Mouse (Mus musculus) hindbrain, postnatal 0 days (tissue): Measurements from ENCODE around the gene Gm20388. TPM values are rescaled to one million over a fixed set of nuclear protein-coding genes. Genes with fewer than 3 reads are reported as not detected.
"Not testable (repeated sequence)": the region's sequence is repeated elsewhere in the genome, so short reads cannot be mapped to it uniquely, and the experiment has no call there.

Experiments used
- ATAC-seq: fragments of 200-750 bp; cut with Nextera tagmentation; 2 replicates; pipeline ENCODE4 v1.8.0; 2017; ENCODE audit warnings: mild to moderate bottlenecking, moderate TSS enrichment, moderate library complexity
- DNase-seq: peaks from one replicate; pipeline ENCODE4 v3.0.0-alpha.2; 2015; ENCODE audit warnings: low spot score
- H3K27ac ChIP-seq: fragments of 300-500 bp; sonication (generic); 2 replicates; pipeline ENCODE4 v1.5.1; 2014; ENCODE audit warnings: mild to moderate bottlenecking
- H3K27me3 ChIP-seq: fragments of 300-500 bp; sonication (generic); 2 replicates; pipeline ENCODE4 v1.6.1; 2014; ENCODE audit warnings: low read length, mixed read lengths; ENCODE audit not compliant: insufficient read depth
- H3K36me3 ChIP-seq: fragments of 300-500 bp; sonication (generic); 2 replicates; pipeline ENCODE4 v1.6.1; 2014; ENCODE audit warnings: low read length, mixed read lengths; ENCODE audit not compliant: insufficient read depth
- H3K4me1 ChIP-seq: fragments of 300-500 bp; sonication (generic); 2 replicates; pipeline ENCODE4 v1.6.1; 2014; ENCODE audit warnings: antibody characterized with exemption, low read length, mixed read lengths; ENCODE audit not compliant: insufficient read depth
- H3K4me2 ChIP-seq: fragments of 300-500 bp; sonication (generic); 2 replicates; pipeline ENCODE4 v1.6.1; 2014; ENCODE audit warnings: low read depth, mild to moderate bottlenecking, low read length, moderate library complexity, mixed read lengths
- H3K4me3 ChIP-seq: fragments of 300-500 bp; sonication (generic); 2 replicates; pipeline ENCODE4 v1.5.1; 2014; ENCODE audit warnings: low read length
- H3K9ac ChIP-seq: fragments of 300-500 bp; sonication (generic); replicated peaks from 2 replicates; pipeline ENCODE4 v1.6.1; 2014; ENCODE audit warnings: mild to moderate bottlenecking, low read length, moderate library complexity, mixed read lengths
- H3K9me3 ChIP-seq: fragments of 300-500 bp; sonication (generic); 2 replicates; pipeline ENCODE4 v1.6.1; 2016; ENCODE audit warnings: low read length, mixed read lengths
- CTCF ChIP-seq: IDR thresholded peaks from 2 replicates; pipeline ENCODE4 v1.5.1; 2016; ENCODE audit warnings: antibody characterized with exemption, control low read depth, low read depth
- WGBS: fragments of 180-500 bp; shearing (Covaris S2); extraction: QIAGEN DNeasy Blood & Tissue Kit; methylation state at CpG from one replicate; pipeline ENCODE4 v1.1.7; 2014; 5-methylcytosine and 5-hydroxymethylcytosine counted together
- polyA plus RNA-seq: library from polyadenylated mRNA; unstranded; fragments of >200 nt; fragmentation: Nextera tagmentation; extraction: Ambion mirVana; gene quantifications from 2 replicates; pipeline ENCODE4 v1.2.1, GENCODE M21; 2015
- total RNA-seq: library from RNA; depleted of rRNA; stranded (reverse); fragments of >200 nt; gene quantifications from 2 replicates; pipeline ENCODE4 v1.2.3, GENCODE M21; 2014

The Gm20388 gene
- total and polyA plus RNA-seq, 2 experiments from 2014 or later, result 71.3 TPM; not detected in 1

DNA sequence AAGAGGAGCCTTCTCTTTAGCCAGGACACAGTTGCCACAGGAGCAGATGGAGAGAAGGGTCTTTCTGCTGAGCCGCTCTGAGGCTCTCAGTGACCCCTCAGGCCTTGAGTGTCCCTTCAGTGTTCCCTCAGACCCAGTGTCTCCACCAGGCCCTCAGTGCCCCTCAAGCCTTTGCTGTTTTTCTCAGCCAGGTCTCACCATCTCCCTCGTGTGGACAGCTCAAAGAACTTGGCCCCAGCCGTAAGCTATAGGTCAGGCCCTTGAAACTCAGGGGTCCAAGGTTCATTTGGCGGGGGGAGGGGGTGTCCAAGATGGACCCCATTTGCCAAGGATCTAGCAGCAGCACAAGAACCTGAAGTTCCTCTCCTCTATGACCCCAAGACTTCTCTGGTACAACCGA lies 2714.0 kb downstream of the Gm20388 start:
- Histone ChIP-seq H3K9ac (no peak overlapping the region), H3K27me3 (no peaks in the 10 kb centered on the region), H3K27ac (no peak overlapping the region), H3K4me2 (no peak overlapping the region), H3K36me3 (no peaks in the 10 kb centered on the region), H3K9me3 (no peaks in the 10 kb centered on the region), H3K4me3 (no peak overlapping the region), H3K4me1 (no peaks in the 10 kb centered on the region)
- 78% methylated on average over 5 of the region's 5 CpGs for WGBS
- DNase-seq (no peak), ATAC-seq (no peak)
- peak; percentile 43 for TF ChIP-seq CTCF

DNA sequence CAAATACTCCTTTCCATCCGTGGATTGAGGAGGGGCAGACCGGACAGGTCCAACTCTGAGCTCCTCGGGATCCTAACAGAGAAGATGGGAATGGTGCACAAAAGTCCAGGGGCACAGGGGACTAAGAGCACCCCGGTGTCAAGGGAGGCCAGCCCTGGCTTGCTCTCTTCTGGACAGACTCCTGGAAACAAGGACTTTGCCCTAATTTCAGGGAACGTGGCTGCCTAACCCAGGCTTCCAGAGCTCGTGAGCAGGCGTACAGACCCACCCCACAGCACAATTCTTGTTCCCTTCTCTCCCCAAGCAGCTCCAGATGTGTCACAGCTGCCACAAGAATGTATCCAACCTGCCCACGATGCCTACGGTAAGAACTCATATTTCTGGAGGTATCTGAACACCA lies 2715.2 kb downstream of the Gm20388 start:
- H3K4me1 ChIP-seq, result no peaks in the 10 kb centered on the region
- no peak for TF ChIP-seq CTCF
- no peaks in the 10 kb centered on the region for H3K9me3 ChIP-seq
- no peak for DNase-seq
- H3K9ac ChIP-seq, result no peak overlapping the region
- ATAC-seq, result no peak
- no peaks in the 10 kb centered on the region for H3K36me3 ChIP-seq
- 82% methylated on average over 9 of the region's 9 CpGs for WGBS
- no peaks in the 10 kb centered on the region for H3K27me3 ChIP-seq
- H3K4me3 ChIP-seq, result no peak overlapping the region
- no peak overlapping the region for H3K27ac ChIP-seq
- H3K4me2 ChIP-seq, result no peak overlapping the region

DNA sequence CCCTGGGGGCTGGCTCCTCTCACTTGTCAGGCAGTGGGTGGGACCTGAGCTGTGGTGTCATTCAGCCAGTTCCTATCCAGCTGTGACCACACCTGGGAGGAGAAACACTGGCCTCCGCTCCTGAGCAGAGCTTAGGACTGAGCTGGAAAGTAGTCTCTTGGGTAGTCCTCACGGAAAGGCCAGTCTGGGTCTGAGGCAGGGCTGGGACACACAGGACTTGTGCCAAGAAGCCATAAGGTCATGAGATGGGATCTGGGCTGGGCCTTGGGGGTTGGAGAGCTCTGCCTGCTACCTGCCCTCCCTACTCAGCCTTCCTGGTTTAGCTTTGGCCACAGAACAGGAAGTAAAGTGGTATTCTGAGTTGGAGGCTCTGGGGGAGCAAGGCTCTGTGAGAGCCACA lies 2716.3 kb downstream of the Gm20388 start:
- DNase-seq (no peak), ATAC-seq (peak; percentile 11; the same call in 1 of the 2 replicates)
- Histone ChIP-seq H3K4me2 (no peak overlapping the region), H3K36me3 (no peaks in the 10 kb centered on the region), H3K9me3 (no peaks in the 10 kb centered on the region), H3K27ac (no peak overlapping the region), H3K27me3 (no peaks in the 10 kb centered on the region), H3K4me3 (no peak overlapping the region), H3K9ac (no peak overlapping the region), H3K4me1 (no peaks in the 10 kb centered on the region)
- no peak for TF ChIP-seq CTCF
- 55% methylated on average over 2 of the region's 2 CpGs for WGBS

DNA sequence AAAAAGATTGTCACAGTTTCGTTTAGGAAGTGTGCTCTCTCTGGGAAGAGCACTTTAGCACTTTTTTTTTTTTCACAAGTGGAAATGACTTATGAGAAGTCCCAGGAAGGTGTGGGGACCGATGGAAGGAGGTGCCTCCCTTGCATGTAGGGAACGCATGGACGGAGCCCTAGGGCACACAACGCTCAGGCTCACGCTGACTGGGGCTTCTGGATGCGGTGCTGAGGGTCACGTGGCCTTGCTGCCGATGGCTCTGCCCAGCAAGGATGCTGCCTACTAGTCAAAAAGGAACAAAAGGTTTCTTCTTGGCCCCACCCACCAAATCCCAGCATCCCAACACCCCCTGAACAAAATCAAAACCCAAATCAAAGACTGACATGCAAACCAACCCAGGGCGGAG lies 2718.7 kb downstream of the Gm20388 start:
- Histone ChIP-seq H3K27me3 (no peaks in the 10 kb centered on the region), H3K9me3 (no peaks in the 10 kb centered on the region), H3K4me1 (no peaks in the 10 kb centered on the region), H3K9ac (no peak overlapping the region), H3K4me3 (no peak overlapping the region), H3K4me2 (no peak overlapping the region), H3K36me3 (peaks cover 14% of the 10 kb centered on the region; the same call in 1 of the 2 replicates), H3K27ac (no peak overlapping the region)
- DNase-seq (no peak), ATAC-seq (no peak)
- TF ChIP-seq CTCF, result no peak
- 28% methylated on average over 10 of the region's 10 CpGs for WGBS

DNA sequence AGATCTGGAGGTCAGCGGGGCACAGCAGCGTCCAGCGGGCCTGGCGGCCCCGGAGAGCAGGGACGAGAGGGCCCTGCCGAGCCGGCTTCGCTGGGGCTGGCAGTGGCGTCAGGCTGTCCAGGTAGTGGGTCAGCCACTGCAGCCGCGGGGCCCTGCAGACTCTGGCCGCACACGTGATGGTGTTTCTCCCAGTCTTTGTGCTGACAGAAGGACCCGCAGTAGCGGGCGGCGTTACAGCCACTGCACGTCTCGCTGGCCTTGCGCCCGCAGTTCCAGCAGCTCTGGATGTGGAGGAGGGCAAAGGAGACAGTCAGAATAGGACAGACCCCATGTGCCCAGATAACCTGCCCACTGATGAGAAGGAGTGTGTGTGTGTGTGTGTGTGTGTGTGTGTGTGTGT lies 2720.1 kb downstream of the Gm20388 start:
- H3K4me2 ChIP-seq, result no peak overlapping the region
- H3K4me1 ChIP-seq, result no peaks in the 10 kb centered on the region
- H3K27ac ChIP-seq, result peak overlapping the region; percentile 2; the same call in 1 of the 2 replicates
- no peaks in the 10 kb centered on the region for H3K27me3 ChIP-seq
- no peaks in the 10 kb centered on the region for H3K9me3 ChIP-seq
- ATAC-seq (no peak), DNase-seq (peak; percentile 47)
- no peak for TF ChIP-seq CTCF
- H3K9ac ChIP-seq, result no peak overlapping the region
- no peak overlapping the region for H3K4me3 ChIP-seq
- WGBS, result 59% methylated on average over 22 of the region's 22 CpGs
- peaks cover 22% of the 10 kb centered on the region; the same call in 1 of the 2 replicates for H3K36me3 ChIP-seq

DNA sequence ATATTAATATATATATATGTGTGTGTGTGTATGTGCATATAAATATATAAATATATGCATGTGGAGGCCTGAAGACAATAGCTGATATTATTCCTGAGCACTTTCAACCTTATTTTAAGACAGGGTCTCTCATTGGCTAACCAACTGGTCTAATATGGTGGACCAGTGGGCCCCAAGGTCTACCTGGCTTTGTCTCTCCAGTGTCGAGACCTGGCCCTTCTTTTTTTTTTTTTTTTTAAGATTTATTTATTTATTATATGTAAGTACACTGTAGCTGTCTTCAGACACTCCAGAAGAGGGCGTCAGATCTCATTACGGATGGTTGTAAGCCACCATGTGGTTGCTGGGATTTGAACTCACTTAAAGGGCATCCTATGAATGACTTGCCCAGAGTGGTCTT lies 2721.5 kb downstream of the Gm20388 start:
- H3K4me2 ChIP-seq, H3K27ac ChIP-seq, H3K9me3 ChIP-seq, DNase-seq, H3K9ac ChIP-seq, ATAC-seq, H3K27me3 ChIP-seq, H3K4me3 ChIP-seq, H3K4me1 ChIP-seq: not testable (repeated sequence)
- 83% methylated on average over 3 of the region's 3 CpGs for WGBS
- H3K36me3 ChIP-seq, result peaks cover 29% of the 10 kb centered on the region; the same call in 1 of the 2 replicates

DNA sequence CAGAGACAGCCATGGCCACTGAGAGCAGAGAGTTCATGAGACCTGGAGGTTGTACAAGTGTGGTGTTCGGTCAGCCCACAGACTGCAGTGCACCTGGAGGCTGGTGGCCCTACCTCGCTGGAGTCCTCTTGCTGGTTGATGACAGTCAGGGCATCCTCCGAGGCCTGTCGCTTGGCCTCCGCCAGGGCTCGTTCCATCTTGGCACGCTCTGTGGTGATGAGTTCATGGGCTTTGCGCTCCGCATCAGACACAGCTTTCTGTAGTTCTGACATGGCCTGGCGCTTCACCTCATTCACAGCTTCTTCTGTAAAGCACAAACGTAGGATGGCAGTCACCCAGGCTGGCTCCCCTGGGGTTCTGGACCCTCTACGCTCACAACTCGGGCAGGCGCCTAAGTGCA lies 2722.6 kb downstream of the Gm20388 start:
- H3K27ac ChIP-seq, result no peak overlapping the region
- TF ChIP-seq CTCF, result no peak
- ATAC-seq, result no peak
- no peak overlapping the region for H3K4me2 ChIP-seq
- H3K36me3 ChIP-seq, result peaks cover 34% of the 10 kb centered on the region; the same call in 1 of the 2 replicates
- DNase-seq, result no peak
- no peaks in the 10 kb centered on the region for H3K4me1 ChIP-seq
- H3K9me3 ChIP-seq, result no peaks in the 10 kb centered on the region
- H3K27me3 ChIP-seq, result no peaks in the 10 kb centered on the region
- H3K9ac ChIP-seq, result no peak overlapping the region
- WGBS, result 91% methylated on average over 14 of the region's 14 CpGs
- no peak overlapping the region for H3K4me3 ChIP-seq
